Mouse (Mus musculus) heart, postnatal 0 days (tissue): ENCODE results near the gene Plpp3.

Source experiments
- CTCF ChIP-seq: IDR thresholded peaks from 2 replicates; pipeline ENCODE4 v1.5.1; 2016; ENCODE audit warnings: antibody characterized with exemption, control low read depth, low read depth
- EP300 ChIP-seq: IDR thresholded peaks from 2 replicates; pipeline ENCODE4 v1.6.1; 2016; ENCODE audit warnings: antibody characterized with exemption, low read depth

DNA sequence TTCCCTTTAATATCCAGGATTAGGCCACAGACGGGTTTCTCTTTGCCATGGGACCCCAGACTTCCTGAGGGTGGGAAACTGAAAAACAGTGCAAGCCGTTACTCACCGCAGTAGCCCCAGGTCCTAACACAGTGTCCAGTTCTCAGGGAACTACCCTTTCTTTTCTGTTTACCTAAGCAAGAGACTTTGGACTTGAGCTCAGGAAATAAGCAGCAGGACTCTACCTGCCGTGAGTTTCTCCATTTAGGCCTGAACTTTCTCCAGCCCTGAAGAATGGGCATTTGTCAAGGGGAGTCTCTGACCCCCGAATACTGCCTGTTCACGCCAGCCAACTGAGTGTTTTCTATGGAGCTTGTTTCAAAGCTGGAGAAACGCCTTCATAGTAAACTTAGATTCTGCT is 31.7 kb downstream of the Plpp3 start:
- TF ChIP-seq EP300 (no peak), CTCF (no peak)
